Mouse (Mus musculus) liver, postnatal 0 days (tissue): ENCODE data around the gene Trappc3.

ENCODE experiments used
- CTCF ChIP-seq: sonication (generic); IDR thresholded peaks from 2 replicates; pipeline ENCODE4 v1.5.1; 2016; ENCODE audit warnings: antibody characterized with exemption, low read depth
- EP300 ChIP-seq: IDR thresholded peaks from 2 replicates; pipeline ENCODE4 v1.6.1; 2016; ENCODE audit warnings: antibody characterized with exemption, low read depth, mild to moderate bottlenecking

DNA sequence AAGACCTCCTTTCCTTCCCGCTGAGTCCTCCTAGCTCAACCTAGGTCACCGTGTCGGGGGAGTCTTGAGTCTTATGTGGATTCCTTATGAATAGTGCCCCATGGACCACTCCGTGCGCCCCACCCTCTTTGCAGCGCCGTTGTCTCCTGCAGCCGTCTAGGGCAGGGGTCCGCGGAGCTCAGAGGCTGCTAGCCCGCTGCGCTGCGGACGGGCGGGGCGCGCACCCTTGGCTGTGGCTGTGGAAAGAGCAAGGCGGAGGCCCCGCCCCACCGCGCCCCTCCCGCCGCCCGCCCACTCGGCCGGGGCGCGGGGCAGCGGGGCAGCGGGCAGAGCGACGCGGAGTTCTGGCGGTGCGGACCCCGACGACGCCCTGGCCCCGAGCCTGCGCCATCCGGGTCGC, 24.4 kb downstream of the Trappc3 start, which contains the start of gene Col8a2:
- TF ChIP-seq CTCF (no peak), EP300 (no peak)
